Mouse (Mus musculus): Measurements from ENCODE around the gene Aldh8a1. TPM values are rescaled to one million over a fixed set of nuclear protein-coding genes. Genes with fewer than 3 reads are reported as not detected.

The Aldh8a1 gene
- polyA plus RNA-seq, 1 experiment: not detected

DNA sequence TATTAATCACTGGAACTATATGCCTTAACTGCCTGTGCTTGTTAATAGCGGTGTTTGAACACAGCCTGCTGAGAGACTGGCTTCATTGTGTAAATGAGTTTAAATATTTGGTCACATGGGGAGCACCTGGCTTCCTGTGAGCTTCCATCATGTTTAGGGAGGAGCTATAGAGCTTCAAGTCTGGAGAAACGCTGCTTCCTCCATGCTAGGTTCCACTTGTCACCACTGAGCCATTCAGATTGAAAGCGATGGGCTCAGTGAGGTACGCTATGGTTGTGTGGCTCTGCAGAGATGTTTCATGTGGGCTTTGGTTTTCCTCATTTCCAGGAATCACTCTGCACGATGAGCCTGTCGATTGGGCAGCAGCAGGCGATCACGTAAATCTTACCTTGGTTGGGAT lies 19.1 kb upstream of the Aldh8a1 start:
- TF ChIP-seq SRF (IDR thresholded peaks at IDR 0.05; ENCODE audit: control insufficient read depth, insufficient read length, low read depth) (no peak), REST (IDR thresholded peaks at IDR 0.05; ENCODE audit: insufficient read depth, insufficient read length) (no peak), POLR2A (IDR thresholded peaks at IDR 0.05; ENCODE audit: insufficient read length, low read depth) (no peak), CEBPB (IDR thresholded peaks at IDR 0.05; ENCODE audit: insufficient read depth, poor library complexity, severe bottlenecking) (no peak), USF1 (IDR thresholded peaks at IDR 0.05; ENCODE audit: low read depth) (no peak), MYOD1 (IDR thresholded peaks at IDR 0.05; ENCODE audit: control insufficient read depth in 1 of 3, insufficient read length in 2 of 3, low read depth in 2 of 3) (no peak), TCF3 (IDR thresholded peaks at IDR 0.05; ENCODE audit: insufficient read length, low read depth) (no peak), MAX (IDR thresholded peaks at IDR 0.05; ENCODE audit: low read depth) (no peak), TCF12 (IDR thresholded peaks at IDR 0.05; ENCODE audit: insufficient read depth, poor library complexity, severe bottlenecking) (no peak), MYOG (IDR thresholded peaks at IDR 0.05; ENCODE audit: control insufficient read depth in 1 of 3, insufficient read depth in 1 of 3, insufficient read length in 2 of 3, low read depth in 2 of 3) (no peak), POLR2AphosphoS2 (IDR thresholded peaks at IDR 0.05; ENCODE audit: insufficient read length, low read depth) (no peak), E2F4 (IDR thresholded peaks at IDR 0.05; ENCODE audit: insufficient read depth) (no peak)
- peaks cover 47% of the 10 kb centered on the region for H3K36me3 ChIP-seq (ENCODE audit: control insufficient read depth, insufficient read depth)
- no peaks in the 10 kb centered on the region for H3K79me2 ChIP-seq (ENCODE audit: control insufficient read depth, insufficient read depth)
- H3K4me3 ChIP-seq: no peak overlapping the region
- H3ac ChIP-seq (ENCODE audit: control insufficient read depth, insufficient read length): no peak overlapping the region
- no peak overlapping the region for H3K4me2 ChIP-seq (ENCODE audit: low read depth)
- no peaks in the 10 kb centered on the region for H3K27me3 ChIP-seq (ENCODE audit: control insufficient read depth, insufficient read depth, insufficient read length)

DNA sequence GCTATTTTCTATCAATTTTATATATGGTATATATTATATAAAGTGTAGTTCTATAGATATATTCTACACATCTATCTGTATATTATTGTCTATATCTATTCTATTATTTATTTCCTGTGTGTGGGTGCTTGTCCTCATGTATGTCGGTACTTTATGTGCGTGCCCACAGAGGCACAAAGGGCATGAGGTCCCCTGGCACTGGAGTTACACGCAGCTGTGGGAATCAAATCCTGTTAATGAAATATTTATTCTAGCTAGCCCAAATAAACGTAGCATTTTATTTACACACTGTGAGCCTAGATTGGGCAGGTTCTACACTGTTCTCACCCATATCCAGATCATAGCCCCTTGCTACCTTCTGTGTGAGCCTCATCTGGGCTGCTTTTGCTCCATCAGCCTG lies 18.0 kb upstream of the Aldh8a1 start:
- no peak overlapping the region for H3K4me2 ChIP-seq (ENCODE audit: low read depth)
- H3ac ChIP-seq (ENCODE audit: control insufficient read depth, insufficient read length): no peak overlapping the region
- no peak overlapping the region for H3K4me3 ChIP-seq
- no peaks in the 10 kb centered on the region for H3K79me2 ChIP-seq (ENCODE audit: control insufficient read depth, insufficient read depth)
- H3K27me3 ChIP-seq (ENCODE audit: control insufficient read depth, insufficient read depth, insufficient read length): no peaks in the 10 kb centered on the region
- H3K36me3 ChIP-seq (ENCODE audit: control insufficient read depth, insufficient read depth): peaks cover 48% of the 10 kb centered on the region
- TF ChIP-seq REST (IDR thresholded peaks at IDR 0.05; ENCODE audit: insufficient read depth, insufficient read length): no peak
- TF ChIP-seq MYOG (IDR thresholded peaks at IDR 0.05; ENCODE audit: control insufficient read depth in 1 of 3, insufficient read depth in 1 of 3, insufficient read length in 2 of 3, low read depth in 2 of 3): no peak
- TF ChIP-seq MYOD1 (IDR thresholded peaks at IDR 0.05; ENCODE audit: control insufficient read depth in 1 of 3, insufficient read length in 2 of 3, low read depth in 2 of 3): no peak
- TF ChIP-seq E2F4 (IDR thresholded peaks at IDR 0.05; ENCODE audit: insufficient read depth): no peak
- TF ChIP-seq TCF12 (IDR thresholded peaks at IDR 0.05; ENCODE audit: insufficient read depth, poor library complexity, severe bottlenecking): no peak
- no peak for TF ChIP-seq POLR2A (IDR thresholded peaks at IDR 0.05; ENCODE audit: insufficient read length, low read depth)
- TF ChIP-seq MAX (IDR thresholded peaks at IDR 0.05; ENCODE audit: low read depth): no peak
- no peak for TF ChIP-seq CEBPB (IDR thresholded peaks at IDR 0.05; ENCODE audit: insufficient read depth, poor library complexity, severe bottlenecking)
- TF ChIP-seq TCF3 (IDR thresholded peaks at IDR 0.05; ENCODE audit: insufficient read length, low read depth): no peak
- no peak for TF ChIP-seq SRF (IDR thresholded peaks at IDR 0.05; ENCODE audit: control insufficient read depth, insufficient read length, low read depth)
- TF ChIP-seq USF1 (IDR thresholded peaks at IDR 0.05; ENCODE audit: low read depth): no peak
- TF ChIP-seq POLR2AphosphoS2 (IDR thresholded peaks at IDR 0.05; ENCODE audit: insufficient read length, low read depth): no peak

DNA sequence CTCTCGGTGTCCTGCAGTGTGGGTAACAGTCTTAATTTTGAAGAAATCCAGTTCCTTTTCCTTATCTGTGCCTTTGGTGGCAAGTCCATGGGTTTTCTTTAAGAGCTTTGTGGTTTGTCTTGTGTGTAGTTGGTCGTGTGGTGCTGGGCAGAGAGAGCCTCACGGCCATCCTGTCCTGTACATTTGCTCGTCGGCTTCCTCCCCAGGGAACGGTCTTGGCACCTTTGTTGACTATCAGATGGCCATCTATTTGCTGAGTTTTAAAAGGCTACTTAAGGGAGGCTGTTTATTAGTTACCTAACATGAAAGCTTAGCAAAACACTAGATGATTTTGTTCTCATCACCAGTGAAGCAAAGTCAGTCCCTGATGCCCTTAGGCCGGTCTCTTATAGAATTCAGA lies 15.2 kb upstream of the Aldh8a1 start:
- Histone ChIP-seq H3K4me2 (ENCODE audit: low read depth) (no peak overlapping the region), H3K27me3 (ENCODE audit: control insufficient read depth, insufficient read depth, insufficient read length) (no peaks in the 10 kb centered on the region), H3K36me3 (ENCODE audit: control insufficient read depth, insufficient read depth) (peaks cover 56% of the 10 kb centered on the region), H3K79me2 (ENCODE audit: control insufficient read depth, insufficient read depth) (no peaks in the 10 kb centered on the region), H3K4me3 (no peak overlapping the region), H3ac (ENCODE audit: control insufficient read depth, insufficient read length) (no peak overlapping the region)
- TF ChIP-seq E2F4 (IDR thresholded peaks at IDR 0.05; ENCODE audit: insufficient read depth) (no peak), USF1 (IDR thresholded peaks at IDR 0.05; ENCODE audit: low read depth) (no peak), TCF12 (IDR thresholded peaks at IDR 0.05; ENCODE audit: insufficient read depth, poor library complexity, severe bottlenecking) (no peak)

DNA sequence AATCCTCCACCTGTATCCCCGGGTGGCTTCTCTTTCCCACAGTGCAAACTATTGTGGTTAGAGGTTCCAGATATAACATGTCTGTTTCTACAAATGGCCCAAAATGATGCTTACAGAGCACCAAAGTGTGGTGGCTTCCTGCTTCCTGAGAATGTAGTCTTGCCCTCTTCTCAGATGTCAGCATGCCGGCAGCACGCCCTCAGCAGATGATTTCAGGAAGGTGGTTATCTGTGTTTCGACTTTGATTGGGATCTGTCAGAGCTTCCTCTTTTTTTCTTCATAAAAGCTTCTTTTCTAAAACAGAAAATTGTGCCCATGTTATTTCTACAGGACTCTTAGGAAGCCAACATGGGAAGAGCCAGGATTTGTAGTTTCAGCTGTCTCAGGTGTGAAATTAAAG lies 13.8 kb upstream of the Aldh8a1 start:
- Histone ChIP-seq H3K79me2 (ENCODE audit: control insufficient read depth, insufficient read depth) (no peaks in the 10 kb centered on the region), H3K36me3 (ENCODE audit: control insufficient read depth, insufficient read depth) (peaks cover 55% of the 10 kb centered on the region), H3ac (ENCODE audit: control insufficient read depth, insufficient read length) (no peak overlapping the region), H3K27me3 (ENCODE audit: control insufficient read depth, insufficient read depth, insufficient read length) (no peaks in the 10 kb centered on the region), H3K4me3 (no peak overlapping the region), H3K4me2 (ENCODE audit: low read depth) (no peak overlapping the region)
- TF ChIP-seq E2F4 (IDR thresholded peaks at IDR 0.05; ENCODE audit: insufficient read depth) (no peak), USF1 (IDR thresholded peaks at IDR 0.05; ENCODE audit: low read depth) (no peak), SRF (IDR thresholded peaks at IDR 0.05; ENCODE audit: control insufficient read depth, insufficient read length, low read depth) (no peak), MAX (IDR thresholded peaks at IDR 0.05; ENCODE audit: low read depth) (no peak), MYOD1 (IDR thresholded peaks at IDR 0.05; ENCODE audit: control insufficient read depth in 1 of 3, insufficient read length in 2 of 3, low read depth in 2 of 3) (no peak), REST (IDR thresholded peaks at IDR 0.05; ENCODE audit: insufficient read depth, insufficient read length) (no peak), TCF12 (IDR thresholded peaks at IDR 0.05; ENCODE audit: insufficient read depth, poor library complexity, severe bottlenecking) (no peak), MYOG (IDR thresholded peaks at IDR 0.05; ENCODE audit: control insufficient read depth in 1 of 3, insufficient read depth in 1 of 3, insufficient read length in 2 of 3, low read depth in 2 of 3) (no peak), CEBPB (IDR thresholded peaks at IDR 0.05; ENCODE audit: insufficient read depth, poor library complexity, severe bottlenecking) (no peak), TCF3 (IDR thresholded peaks at IDR 0.05; ENCODE audit: insufficient read length, low read depth) (no peak), POLR2AphosphoS2 (IDR thresholded peaks at IDR 0.05; ENCODE audit: insufficient read length, low read depth) (no peak), POLR2A (IDR thresholded peaks at IDR 0.05; ENCODE audit: insufficient read length, low read depth) (no peak)

DNA sequence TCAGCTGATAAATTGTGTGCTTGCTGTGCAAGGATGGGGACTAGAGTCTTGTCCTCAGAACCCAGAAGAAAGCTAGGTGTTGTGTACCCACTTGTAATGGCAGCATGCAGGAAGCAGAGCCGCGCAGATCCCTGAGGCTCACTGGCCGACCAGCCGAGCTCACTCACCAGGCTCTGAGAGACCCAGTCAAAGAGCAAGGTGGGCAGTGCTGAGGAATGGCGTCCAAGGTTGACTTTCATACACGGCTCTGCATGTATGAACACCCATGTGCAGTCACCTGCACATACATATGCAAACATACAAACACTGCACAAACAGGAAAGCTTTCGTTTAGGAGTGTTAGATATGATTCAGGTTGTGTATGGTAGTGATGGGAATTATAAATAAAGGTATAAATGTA lies 12.1 kb upstream of the Aldh8a1 start:
- H3K36me3 ChIP-seq (ENCODE audit: control insufficient read depth, insufficient read depth): peaks cover 58% of the 10 kb centered on the region
- H3K4me2 ChIP-seq (ENCODE audit: low read depth): no peak overlapping the region
- H3K4me3 ChIP-seq: no peak overlapping the region
- TF ChIP-seq CEBPB (IDR thresholded peaks at IDR 0.05; ENCODE audit: insufficient read depth, poor library complexity, severe bottlenecking) (no peak), POLR2AphosphoS2 (IDR thresholded peaks at IDR 0.05; ENCODE audit: insufficient read length, low read depth) (no peak), POLR2A (IDR thresholded peaks at IDR 0.05; ENCODE audit: insufficient read length, low read depth) (no peak), MYOD1 (IDR thresholded peaks at IDR 0.05; ENCODE audit: control insufficient read depth in 1 of 3, insufficient read length in 2 of 3, low read depth in 2 of 3) (no peak), TCF12 (IDR thresholded peaks at IDR 0.05; ENCODE audit: insufficient read depth, poor library complexity, severe bottlenecking) (no peak), SRF (IDR thresholded peaks at IDR 0.05; ENCODE audit: control insufficient read depth, insufficient read length, low read depth) (no peak), REST (IDR thresholded peaks at IDR 0.05; ENCODE audit: insufficient read depth, insufficient read length) (no peak), TCF3 (IDR thresholded peaks at IDR 0.05; ENCODE audit: insufficient read length, low read depth) (no peak), E2F4 (IDR thresholded peaks at IDR 0.05; ENCODE audit: insufficient read depth) (no peak), MYOG (IDR thresholded peaks at IDR 0.05; ENCODE audit: control insufficient read depth in 1 of 3, insufficient read depth in 1 of 3, insufficient read length in 2 of 3, low read depth in 2 of 3) (no peak), USF1 (IDR thresholded peaks at IDR 0.05; ENCODE audit: low read depth) (no peak), MAX (IDR thresholded peaks at IDR 0.05; ENCODE audit: low read depth) (no peak)
- no peaks in the 10 kb centered on the region for H3K79me2 ChIP-seq (ENCODE audit: control insufficient read depth, insufficient read depth)
- no peaks in the 10 kb centered on the region for H3K27me3 ChIP-seq (ENCODE audit: control insufficient read depth, insufficient read depth, insufficient read length)
- no peak overlapping the region for H3ac ChIP-seq (ENCODE audit: control insufficient read depth, insufficient read length)

All from myocyte (in vitro differentiated cells).